Mouse (Mus musculus) bone marrow macrophage, adult 2 months (primary cell): ENCODE measurements around the gene Rpl7l1.

Experiments
- CTCF ChIP-seq: IDR thresholded peaks from 2 replicates; pipeline ENCODE4 v1.5.1; 2012; ENCODE audit warnings: low read depth, mild to moderate bottlenecking, low read length, moderate library complexity
- POLR2A ChIP-seq: IDR thresholded peaks from 2 replicates; pipeline ENCODE4 v1.6.1; 2012; ENCODE audit warnings: mild to moderate bottlenecking, low read depth, low read length, borderline replicate concordance

DNA sequence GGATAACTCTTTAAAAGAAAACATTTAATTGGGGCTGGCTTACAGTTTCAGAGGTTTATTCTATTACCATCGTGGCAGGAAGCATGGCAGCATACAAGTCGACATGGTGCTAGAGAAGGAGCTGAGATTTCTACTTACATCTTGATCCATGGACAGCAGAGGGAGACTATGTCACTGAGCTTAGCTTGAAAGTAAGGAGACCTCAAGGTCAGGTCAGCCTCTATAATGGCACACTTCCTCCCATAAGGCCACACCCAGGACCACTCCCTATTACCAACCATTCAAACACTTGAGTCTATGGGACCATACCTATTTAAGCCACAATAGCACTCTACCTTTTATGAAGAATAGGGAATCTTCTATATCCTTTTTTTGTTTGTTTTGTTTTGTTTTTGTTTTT, 10.5 kb upstream of the Rpl7l1 start:
- TF ChIP-seq POLR2A: no peak
- no peak for TF ChIP-seq CTCF
